Mouse (Mus musculus) neural tube, embryonic 14.5 days (tissue): ENCODE results near the gene 4931428L18Rik. TPM values are rescaled to one million over a fixed set of nuclear protein-coding genes. Genes with fewer than 3 reads are reported as not detected.

ENCODE experiments used
- ATAC-seq: fragments of 200-750 bp; cut with Nextera tagmentation; 2 replicates; pipeline ENCODE4 v1.8.0; 2017; ENCODE audit warnings: low read depth, mild to moderate bottlenecking, moderate TSS enrichment, moderate library complexity
- H3K27ac ChIP-seq: fragments of 300-500 bp; sonication (generic); 2 replicates; pipeline ENCODE4 v1.5.1; 2014; ENCODE audit warnings: low read depth, mild to moderate bottlenecking, control low read depth, low read length, moderate library complexity, mixed read lengths
- H3K27me3 ChIP-seq: fragments of 300-500 bp; sonication (generic); 2 replicates; pipeline ENCODE4 v1.6.1; 2014; ENCODE audit warnings: low read length; ENCODE audit not compliant: control insufficient read depth, insufficient read depth
- H3K36me3 ChIP-seq: fragments of 300-500 bp; sonication (generic); 2 replicates; pipeline ENCODE4 v1.6.1; 2014; ENCODE audit warnings: low read length, mixed read lengths; ENCODE audit not compliant: control insufficient read depth, insufficient read depth
- H3K4me1 ChIP-seq: fragments of 300-500 bp; sonication (generic); 2 replicates; pipeline ENCODE4 v1.6.1; 2014; ENCODE audit warnings: low read length; ENCODE audit not compliant: control insufficient read depth, insufficient read depth
- H3K4me2 ChIP-seq: fragments of 300-500 bp; sonication (generic); 2 replicates; pipeline ENCODE4 v1.6.1; 2014; ENCODE audit warnings: mild to moderate bottlenecking, low read depth, low read length, control low read depth
- H3K4me3 ChIP-seq: fragments of 300-500 bp; sonication (generic); 2 replicates; pipeline ENCODE4 v1.5.1; 2014; ENCODE audit warnings: low read depth, low read length, control low read depth, mixed read lengths
- H3K9ac ChIP-seq: fragments of 300-500 bp; sonication (generic); replicated peaks from 2 replicates; pipeline ENCODE4 v1.6.1; 2014; ENCODE audit warnings: low read depth, mild to moderate bottlenecking, control low read depth, low read length, mixed read lengths
- H3K9me3 ChIP-seq: fragments of 300-500 bp; sonication (generic); 2 replicates; pipeline ENCODE4 v1.6.1; 2016; ENCODE audit warnings: low read length; ENCODE audit not compliant: control insufficient read depth
- WGBS: fragments of 180-500 bp; shearing (Covaris S2); extraction: QIAGEN DNeasy Blood & Tissue Kit; methylation state at CpG from one replicate; pipeline ENCODE4 v1.1.7; 2014; 5-methylcytosine and 5-hydroxymethylcytosine counted together
- polyA plus RNA-seq: library from polyadenylated mRNA; unstranded; fragments of >200 nt; fragmentation: Nextera tagmentation; extraction: Ambion mirVana; gene quantifications from 2 replicates; pipeline ENCODE4 v1.2.1, GENCODE M21; 2014

Gene 4931428L18Rik
- polyA plus RNA-seq, 1 experiment from 2014 or later, result not detected

GRCm38 (mm10) chr1:31107961-31108360, 114.5 kb downstream of the 4931428L18Rik start:
- 83% methylated on average over 3 of the region's 3 CpGs for WGBS
- H3K9me3 ChIP-seq, result no peaks in the 10 kb centered on the region
- no peaks in the 10 kb centered on the region for H3K4me1 ChIP-seq
- ATAC-seq, result no peak
- no peak overlapping the region for H3K4me3 ChIP-seq
- H3K36me3 ChIP-seq, result no peaks in the 10 kb centered on the region
- no peak overlapping the region for H3K4me2 ChIP-seq
- no peaks in the 10 kb centered on the region for H3K27me3 ChIP-seq
- H3K27ac ChIP-seq, result no peak overlapping the region
- no peak overlapping the region for H3K9ac ChIP-seq

- Histone ChIP-seq H3K9ac (no peak overlapping the region), H3K4me1 (no peaks in the 10 kb centered on the region), H3K4me2 (no peak overlapping the region), H3K36me3 (no peaks in the 10 kb centered on the region), H3K27me3 (no peaks in the 10 kb centered on the region), H3K27ac (no peak overlapping the region), H3K9me3 (no peaks in the 10 kb centered on the region), H3K4me3 (no peak overlapping the region)
- ATAC-seq, result no peak
- WGBS, result 69% methylated on average over 12 of the region's 12 CpGs
Observed at GRCm38 (mm10) chr1:31102863-31103657, 119.4 kb downstream of the 4931428L18Rik start.

DNA sequence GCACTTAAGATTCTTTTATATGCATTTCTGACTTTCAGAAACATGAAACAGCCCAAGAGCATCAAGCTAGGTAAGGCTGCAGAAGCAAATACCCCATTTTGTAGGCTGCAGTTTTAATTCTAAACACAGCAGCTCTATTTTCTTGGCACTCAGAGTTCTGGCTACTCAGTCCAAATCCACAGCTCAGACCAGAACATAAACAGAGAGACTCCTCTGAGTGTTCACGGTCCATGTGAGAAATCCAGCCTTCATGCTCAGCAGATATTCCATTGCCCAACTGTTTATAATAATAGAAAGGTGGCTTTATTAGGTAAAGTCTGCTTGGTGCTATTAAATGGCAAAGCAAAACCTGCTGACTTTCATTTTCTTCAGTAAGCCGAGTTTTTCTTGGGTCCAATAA, 120.2 kb downstream of the 4931428L18Rik start:
- no peak for ATAC-seq
- Histone ChIP-seq H3K9ac (no peak overlapping the region), H3K4me2 (no peak overlapping the region), H3K36me3 (no peaks in the 10 kb centered on the region), H3K4me1 (no peaks in the 10 kb centered on the region), H3K9me3 (no peaks in the 10 kb centered on the region), H3K27me3 (no peaks in the 10 kb centered on the region), H3K4me3 (no peak overlapping the region), H3K27ac (no peak overlapping the region)
- WGBS, result 85% methylated on average over 2 of the region's 2 CpGs

- Histone ChIP-seq H3K4me1 (no peaks in the 10 kb centered on the region), H3K9me3 (no peaks in the 10 kb centered on the region), H3K27ac (no peak overlapping the region), H3K9ac (no peak overlapping the region), H3K4me3 (no peak overlapping the region), H3K4me2 (no peak overlapping the region), H3K36me3 (no peaks in the 10 kb centered on the region), H3K27me3 (no peaks in the 10 kb centered on the region)
- ATAC-seq, result no peak
- 83% methylated on average over 3 of the region's 3 CpGs for WGBS
Observed at GRCm38 (mm10) chr1:31097208-31097607, 125.3 kb downstream of the 4931428L18Rik start.

DNA sequence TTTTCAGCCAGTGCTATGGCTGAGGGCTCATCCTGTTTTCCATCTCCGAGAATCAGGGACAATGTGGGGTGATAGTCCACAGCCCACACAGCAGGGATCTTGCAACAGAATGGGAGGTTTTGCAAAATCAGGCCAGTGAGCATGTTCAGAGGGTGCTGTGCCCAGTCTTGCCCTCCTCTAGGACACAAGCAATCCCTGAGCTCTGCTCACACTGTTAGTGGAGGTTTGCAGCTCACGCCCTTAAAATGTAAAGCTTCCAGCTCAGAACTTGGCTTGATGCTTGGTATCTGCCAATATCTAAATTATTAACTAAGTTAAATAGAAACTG, 126.1 kb downstream of the 4931428L18Rik start:
- H3K4me2 ChIP-seq, result no peak overlapping the region
- H3K36me3 ChIP-seq, result no peaks in the 10 kb centered on the region
- no peak overlapping the region for H3K9ac ChIP-seq
- WGBS, result 72% methylated on average over 2 of the region's 2 CpGs
- H3K9me3 ChIP-seq, result no peaks in the 10 kb centered on the region
- H3K4me1 ChIP-seq, result no peaks in the 10 kb centered on the region
- no peaks in the 10 kb centered on the region for H3K27me3 ChIP-seq
- no peak overlapping the region for H3K27ac ChIP-seq
- ATAC-seq, result no peak
- no peak overlapping the region for H3K4me3 ChIP-seq

DNA sequence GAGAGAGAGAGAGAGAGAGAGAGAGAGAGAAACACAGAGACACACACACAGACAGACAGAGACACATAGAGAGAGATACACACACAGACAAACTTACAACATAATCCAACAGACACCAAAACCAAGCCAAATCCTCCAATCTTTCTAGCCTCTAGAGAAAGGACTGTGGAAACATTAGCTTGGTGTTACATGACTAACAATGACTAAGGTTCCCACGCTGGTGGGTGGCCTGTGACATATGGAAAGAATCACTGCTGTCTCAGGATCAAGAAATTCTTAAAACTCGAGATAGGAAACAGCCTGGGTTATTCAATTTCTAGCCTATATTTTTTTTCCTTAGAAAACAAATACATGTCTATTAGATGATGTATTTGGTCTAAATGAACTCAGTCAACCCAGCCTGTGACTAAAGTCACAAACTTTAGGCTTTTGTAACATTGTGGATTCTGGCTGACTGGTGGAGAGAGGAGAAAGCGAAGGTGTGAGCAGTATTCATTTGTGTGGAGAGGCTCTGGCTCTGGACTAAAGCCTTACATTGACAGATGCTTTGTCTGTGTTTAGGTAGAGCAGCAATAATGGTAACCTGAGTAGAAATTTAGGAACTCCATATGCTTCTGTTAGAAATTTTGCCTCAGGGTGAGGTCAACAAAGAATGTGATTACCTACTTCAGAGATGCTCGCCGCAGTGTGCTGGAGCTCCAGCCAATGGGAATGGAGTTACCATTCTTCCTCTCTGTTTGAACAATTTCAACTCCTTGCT, 126.6 kb downstream of the 4931428L18Rik start:
- H3K27ac ChIP-seq, result no peak overlapping the region
- no peak overlapping the region for H3K9ac ChIP-seq
- WGBS, result 73% methylated on average over 5 of the region's 5 CpGs
- no peak overlapping the region for H3K4me3 ChIP-seq
- no peaks in the 10 kb centered on the region for H3K27me3 ChIP-seq
- no peaks in the 10 kb centered on the region for H3K36me3 ChIP-seq
- no peaks in the 10 kb centered on the region for H3K9me3 ChIP-seq
- no peaks in the 10 kb centered on the region for H3K4me1 ChIP-seq
- no peak for ATAC-seq
- no peak overlapping the region for H3K4me2 ChIP-seq

DNA sequence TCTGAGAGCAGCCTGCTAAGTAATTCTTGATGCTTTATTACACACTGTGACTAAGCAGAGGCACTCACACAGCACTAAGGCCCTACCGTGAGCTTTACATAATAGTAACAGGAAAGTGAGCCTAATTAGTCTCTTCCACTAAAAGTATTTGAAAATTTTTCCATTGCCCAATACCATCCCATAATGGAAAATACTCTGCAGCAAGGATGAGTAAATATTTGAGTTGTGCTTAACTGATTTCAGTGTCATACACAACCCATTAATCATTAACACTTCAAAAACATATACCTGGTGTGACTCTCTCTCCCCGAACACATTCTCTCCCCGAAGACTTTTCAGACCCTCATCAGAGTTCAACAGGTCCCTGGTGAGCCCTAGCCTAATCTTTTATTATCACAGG, 127.7 kb downstream of the 4931428L18Rik start:
- no peak for ATAC-seq
- no peak overlapping the region for H3K4me3 ChIP-seq
- H3K4me2 ChIP-seq, result no peak overlapping the region
- no peaks in the 10 kb centered on the region for H3K36me3 ChIP-seq
- H3K9me3 ChIP-seq, result no peaks in the 10 kb centered on the region
- 79% methylated on average over 3 of the region's 3 CpGs for WGBS
- H3K4me1 ChIP-seq, result no peaks in the 10 kb centered on the region
- no peak overlapping the region for H3K27ac ChIP-seq
- no peaks in the 10 kb centered on the region for H3K27me3 ChIP-seq
- H3K9ac ChIP-seq, result no peak overlapping the region

DNA sequence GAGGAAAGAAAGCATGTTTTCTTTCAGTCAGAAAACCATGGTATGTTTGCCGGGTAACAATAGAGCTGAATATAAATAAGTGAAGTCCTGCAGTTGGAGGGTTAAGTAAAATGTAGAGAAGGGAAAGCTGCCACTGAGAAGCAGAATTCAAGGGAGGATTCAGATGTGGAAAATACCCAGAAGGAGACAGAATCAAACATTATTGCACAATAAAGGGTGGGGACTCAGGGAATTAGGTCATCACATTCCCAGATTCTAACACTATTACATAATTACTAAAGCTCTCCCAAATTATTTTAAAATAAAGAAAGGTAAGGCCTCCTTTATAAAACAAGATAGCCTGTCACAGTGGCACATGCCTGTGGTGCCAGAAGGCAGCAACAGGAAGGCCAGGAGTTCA, 128.5 kb downstream of the 4931428L18Rik start:
- Histone ChIP-seq H3K36me3 (no peaks in the 10 kb centered on the region), H3K4me2 (no peak overlapping the region), H3K9me3 (no peaks in the 10 kb centered on the region), H3K9ac (no peak overlapping the region), H3K27me3 (no peaks in the 10 kb centered on the region), H3K4me3 (no peak overlapping the region), H3K27ac (no peak overlapping the region), H3K4me1 (no peaks in the 10 kb centered on the region)
- 94% methylated on average over 1 of the region's 1 CpGs for WGBS
- ATAC-seq, result no peak

- no peak for ATAC-seq
- WGBS, result 86% methylated on average over 4 of the region's 4 CpGs
Observed at GRCm38 (mm10) chr1:31088686-31089085, 133.8 kb downstream of the 4931428L18Rik start.

More at GRCm38 (mm10) chr1:31088686-31089085, 133.8 kb downstream of the 4931428L18Rik start:
- Histone ChIP-seq H3K9me3 (no peaks in the 10 kb centered on the region), H3K4me1 (no peaks in the 10 kb centered on the region), H3K4me2 (no peak overlapping the region), H3K27ac (no peak overlapping the region), H3K36me3 (no peaks in the 10 kb centered on the region), H3K27me3 (no peaks in the 10 kb centered on the region), H3K4me3 (no peak overlapping the region), H3K9ac (no peak overlapping the region)
